Mouse (Mus musculus): ENCODE data around the gene Pim1.
A peak's percentile ranks its signal among the peaks of the same experiment; 100 is the strongest.
"Not testable (repeated sequence)": the region's sequence is repeated elsewhere in the genome, so short reads cannot be mapped to it uniquely, and the experiment has no call there.

Gene Pim1

GRCm38 (mm10) chr17:29494062-29494731, 3.6 kb downstream of the Pim1 start:
- no peak for DNase-seq (ENCODE audit: low spot score)

DNA sequence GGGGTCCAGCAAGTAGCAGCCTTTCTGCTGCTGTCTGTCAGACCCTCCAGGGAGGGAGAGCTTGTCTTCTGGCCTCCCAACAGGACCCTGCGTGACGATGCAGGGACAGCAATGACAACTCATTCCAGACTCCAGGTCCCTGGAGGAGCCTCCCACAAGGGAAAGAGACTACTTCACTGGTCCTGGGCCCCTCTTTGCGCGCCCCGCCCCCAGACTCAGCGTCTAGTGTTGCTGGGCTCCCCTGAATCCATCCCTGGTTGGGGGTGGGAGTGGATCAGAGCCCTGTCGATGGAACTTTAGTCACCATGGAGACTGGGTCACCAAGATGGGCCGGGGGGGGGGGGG, 4.2 kb downstream of the Pim1 start:
- no peak for DNase-seq (ENCODE audit: low spot score)

GRCm38 (mm10) chr17:29496211-29497070, 5.9 kb downstream of the Pim1 start:
- no peak for DNase-seq (ENCODE audit: low spot score)

- no peak for DNase-seq (ENCODE audit: low spot score)
Observed at GRCm38 (mm10) chr17:29497071-29497354, 6.5 kb downstream of the Pim1 start.

DNA sequence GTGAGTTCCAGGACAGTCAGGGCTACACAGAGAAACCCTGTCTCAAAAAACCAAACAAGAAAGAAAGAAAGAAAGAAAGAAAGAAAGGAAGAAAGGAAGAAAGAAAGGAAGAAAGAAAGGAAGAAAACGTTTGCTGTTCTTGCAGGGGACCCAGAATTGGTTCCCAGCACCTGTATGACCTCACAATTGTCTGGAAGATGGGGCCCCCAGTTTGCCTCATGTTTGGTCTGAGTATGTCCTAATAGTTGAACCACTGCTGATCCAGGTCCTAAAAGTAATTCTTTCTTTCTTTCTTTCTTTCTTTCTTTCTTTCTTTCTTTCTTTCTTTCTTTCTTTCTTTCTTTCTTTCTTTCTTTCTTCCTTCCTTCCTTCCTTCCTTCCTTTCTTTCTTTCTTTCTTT, 6.9 kb downstream of the Pim1 start:
- DNase-seq (ENCODE audit: low spot score) = not testable (repeated sequence)

- no peak for DNase-seq (ENCODE audit: low spot score)
Observed at GRCm38 (mm10) chr17:29498028-29498427, 7.5 kb downstream of the Pim1 start.

- DNase-seq (ENCODE audit: low spot score) = not testable (repeated sequence)
Observed at GRCm38 (mm10) chr17:29498952-29499351, 8.4 kb downstream of the Pim1 start.

DNA sequence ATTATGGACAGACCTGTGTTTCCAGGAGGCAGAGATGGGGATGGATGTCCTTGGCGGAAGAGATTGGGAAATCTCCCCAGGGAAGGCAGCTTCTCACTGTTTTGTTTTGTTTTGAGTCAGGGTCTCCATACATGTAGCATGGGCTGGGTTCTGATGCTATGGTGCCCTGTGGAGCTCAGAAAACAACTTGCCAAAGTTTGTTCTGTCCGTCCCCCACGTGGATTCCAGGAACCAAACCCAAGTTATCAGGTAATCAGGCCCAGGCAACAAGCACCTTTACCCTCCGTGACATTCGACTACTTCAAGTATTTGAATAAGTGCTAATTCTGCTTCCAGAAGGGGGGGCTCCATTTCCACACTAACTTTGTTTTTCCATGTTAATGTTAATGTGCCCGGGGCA, 9.0 kb downstream of the Pim1 start:
- DNase-seq (ENCODE audit: low spot score) = no peak

DNA sequence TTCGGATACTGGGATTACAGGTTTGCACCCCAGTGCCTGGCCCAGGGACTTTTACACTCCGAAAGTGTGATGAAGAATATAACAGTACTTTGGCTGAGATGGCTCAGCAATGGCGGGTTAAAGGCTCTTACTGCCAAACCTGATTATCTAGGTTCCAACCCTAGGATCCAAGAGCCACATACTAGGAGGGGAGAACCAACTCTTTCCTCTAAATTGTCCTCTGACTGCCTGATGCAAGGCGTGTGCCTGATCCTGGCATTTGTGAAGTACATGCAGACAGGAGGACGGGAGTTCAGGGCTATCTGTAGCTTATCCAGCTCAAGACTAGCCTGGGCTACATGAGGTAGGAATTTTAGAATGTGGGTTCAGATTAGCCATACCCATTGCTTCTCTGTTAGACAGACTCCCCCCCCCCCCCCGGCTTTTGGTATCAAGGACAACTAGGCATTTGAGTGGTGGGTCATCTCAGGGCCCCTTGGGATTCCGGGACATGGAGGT, 9.7 kb downstream of the Pim1 start:
- no peak for DNase-seq (ENCODE audit: low spot score)

GRCm38 (mm10) chr17:29500802-29501469, 10.4 kb downstream of the Pim1 start:
- no peak for DNase-seq (ENCODE audit: low spot score)

DNA sequence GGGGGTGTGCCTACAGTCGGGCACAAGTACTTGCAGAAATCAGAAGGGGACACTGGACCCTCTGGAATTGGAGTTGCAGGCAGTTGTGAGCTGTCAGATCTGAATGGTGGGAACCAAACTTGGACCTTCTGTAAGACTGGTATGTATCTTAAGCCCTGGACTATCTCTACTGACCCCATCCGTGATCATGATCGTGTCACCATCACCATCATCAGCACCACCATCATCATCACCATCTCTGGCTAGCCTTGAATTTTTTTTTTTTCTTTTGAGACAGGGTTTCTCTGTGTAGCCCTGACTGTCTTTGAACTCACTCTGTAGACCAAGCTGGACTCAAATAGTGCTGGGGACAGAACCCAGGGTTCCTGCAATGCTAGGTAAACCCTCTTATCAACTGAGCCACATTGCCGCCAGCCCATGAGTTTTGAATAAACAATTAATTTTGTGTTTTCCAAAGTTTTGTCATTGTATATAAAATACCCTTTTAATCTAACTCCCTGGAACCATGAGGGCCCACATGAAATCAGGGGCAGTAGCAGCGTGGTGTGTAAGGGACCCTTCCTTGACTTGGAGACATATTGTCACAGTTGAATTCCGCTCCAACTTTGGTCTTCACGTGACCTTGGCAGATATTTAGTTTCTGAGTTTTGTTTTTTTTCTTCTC, 11.6 kb downstream of the Pim1 start:
- no peak for DNase-seq (ENCODE audit: low spot score)

DNA sequence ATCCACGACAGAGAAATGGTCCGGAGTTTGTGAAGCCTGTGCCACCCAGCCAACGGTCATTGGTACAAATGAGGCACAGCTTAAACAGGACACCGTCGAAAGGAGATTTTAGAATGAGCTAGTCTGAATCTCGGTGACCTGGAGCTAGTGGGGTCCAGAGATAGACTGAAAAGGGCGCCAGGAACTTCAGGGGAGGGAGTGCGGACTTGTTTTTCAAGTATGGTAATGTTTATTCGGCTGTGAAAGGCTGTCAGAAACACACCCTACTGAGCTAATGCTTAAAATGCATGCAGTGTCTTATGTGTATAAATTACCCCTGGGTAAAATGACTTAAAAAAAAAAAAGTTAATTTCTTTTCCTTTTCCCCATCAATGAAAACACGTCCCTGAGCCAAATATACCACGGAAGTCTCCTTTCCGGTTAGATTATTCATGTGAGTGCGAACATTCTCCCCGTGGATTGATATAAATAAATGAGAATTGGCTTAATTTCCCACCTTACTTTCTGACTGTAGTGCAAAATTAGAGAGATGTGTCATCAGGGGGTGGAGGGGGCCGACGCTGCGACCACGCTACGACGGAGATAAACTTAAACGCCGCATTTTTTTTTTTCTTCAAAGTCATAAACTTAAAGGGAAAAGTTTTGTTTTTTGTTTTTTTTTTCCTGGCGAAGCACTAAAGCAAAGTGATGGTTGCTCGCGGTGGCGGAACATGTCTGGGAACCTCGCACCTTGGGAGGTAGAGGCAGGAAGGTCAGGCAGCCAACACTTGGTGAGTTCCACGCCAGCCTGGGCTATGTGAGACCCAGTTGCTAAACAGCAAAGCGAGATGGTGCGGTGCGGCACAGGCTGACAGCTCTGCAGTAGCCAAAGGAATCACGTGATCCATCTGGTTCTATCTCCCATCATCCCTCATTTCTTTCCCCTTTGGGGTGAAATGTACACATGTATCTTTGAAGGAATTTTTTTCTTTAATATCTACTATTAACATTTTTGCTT, 12.4 kb downstream of the Pim1 start:
- DNase-seq (ENCODE audit: low spot score) = no peak

DNA sequence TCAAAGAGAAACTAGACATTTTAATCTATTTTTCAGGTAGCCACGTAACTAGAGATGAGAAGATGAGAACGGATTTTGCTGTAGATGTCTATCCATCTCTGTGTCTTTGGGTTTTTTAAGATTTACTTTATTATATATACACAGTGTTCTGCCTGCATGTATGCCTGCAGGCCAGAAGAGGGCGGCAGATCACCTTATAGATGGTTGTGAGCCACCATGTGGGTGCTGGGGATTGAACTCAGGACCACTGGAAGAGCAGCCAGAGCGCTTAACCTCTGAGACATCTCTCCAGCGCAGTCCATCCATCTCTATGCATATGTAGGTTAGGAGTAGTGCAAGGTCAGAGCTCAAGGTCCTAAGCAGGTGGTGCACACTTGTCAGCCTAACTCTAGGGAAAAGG, 13.1 kb downstream of the Pim1 start:
- DNase-seq (ENCODE audit: low spot score) = no peak

DNA sequence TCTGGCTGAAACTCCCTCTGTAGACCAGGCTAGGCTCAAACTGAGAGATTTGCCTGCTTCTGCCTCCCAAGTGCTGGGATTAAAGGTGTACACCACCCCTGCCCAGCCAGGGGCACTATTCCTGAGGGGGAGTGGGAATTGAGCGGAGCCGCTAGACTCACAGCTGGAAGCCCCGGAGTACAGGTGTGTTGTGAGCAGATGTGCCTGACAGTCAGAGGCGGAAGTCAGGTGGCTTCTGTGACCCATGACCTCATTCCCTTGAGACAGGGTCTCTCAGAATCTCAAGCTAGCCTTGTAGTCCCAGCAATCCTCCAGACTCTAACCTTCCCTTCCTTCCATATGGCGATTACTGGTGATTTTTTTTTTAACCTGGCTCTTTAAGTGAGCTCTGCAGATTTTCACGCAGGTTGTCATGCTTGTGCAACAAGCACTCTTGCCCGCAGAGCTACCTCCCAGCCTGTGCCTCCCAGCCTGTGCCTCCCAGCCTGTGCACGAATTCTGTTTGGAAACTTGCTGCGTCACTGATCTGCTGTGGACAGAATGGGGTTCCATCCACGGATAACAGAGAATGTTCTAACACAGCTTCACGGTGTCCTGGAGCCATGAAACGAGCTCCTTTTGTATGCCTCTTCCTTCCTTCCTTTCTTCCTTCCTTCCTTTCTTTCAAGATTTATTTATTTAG, 18.5 kb downstream of the Pim1 start:
- no peak for DNase-seq (ENCODE audit: low spot score)

DNA sequence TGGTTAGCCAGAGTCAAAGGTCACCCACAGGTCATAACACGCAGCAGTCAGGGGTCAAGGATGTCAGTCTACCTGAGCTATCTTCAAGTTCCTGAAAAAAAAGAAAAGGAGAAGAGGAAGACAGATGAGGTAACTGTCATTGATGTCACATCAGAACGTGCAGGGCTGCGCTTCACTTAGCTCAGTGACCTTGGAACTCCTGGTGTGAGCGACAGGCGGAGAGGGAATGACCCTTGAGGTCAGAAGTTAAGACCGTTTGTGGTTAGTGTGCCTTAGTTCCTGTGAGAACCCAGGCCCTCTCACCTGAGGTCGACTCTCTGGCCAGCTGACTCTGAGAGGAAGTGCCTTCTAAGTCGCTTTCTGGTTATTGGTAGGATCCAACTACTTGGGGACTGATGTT, 20.1 kb downstream of the Pim1 start:
- no peak for DNase-seq (ENCODE audit: low spot score)

DNA sequence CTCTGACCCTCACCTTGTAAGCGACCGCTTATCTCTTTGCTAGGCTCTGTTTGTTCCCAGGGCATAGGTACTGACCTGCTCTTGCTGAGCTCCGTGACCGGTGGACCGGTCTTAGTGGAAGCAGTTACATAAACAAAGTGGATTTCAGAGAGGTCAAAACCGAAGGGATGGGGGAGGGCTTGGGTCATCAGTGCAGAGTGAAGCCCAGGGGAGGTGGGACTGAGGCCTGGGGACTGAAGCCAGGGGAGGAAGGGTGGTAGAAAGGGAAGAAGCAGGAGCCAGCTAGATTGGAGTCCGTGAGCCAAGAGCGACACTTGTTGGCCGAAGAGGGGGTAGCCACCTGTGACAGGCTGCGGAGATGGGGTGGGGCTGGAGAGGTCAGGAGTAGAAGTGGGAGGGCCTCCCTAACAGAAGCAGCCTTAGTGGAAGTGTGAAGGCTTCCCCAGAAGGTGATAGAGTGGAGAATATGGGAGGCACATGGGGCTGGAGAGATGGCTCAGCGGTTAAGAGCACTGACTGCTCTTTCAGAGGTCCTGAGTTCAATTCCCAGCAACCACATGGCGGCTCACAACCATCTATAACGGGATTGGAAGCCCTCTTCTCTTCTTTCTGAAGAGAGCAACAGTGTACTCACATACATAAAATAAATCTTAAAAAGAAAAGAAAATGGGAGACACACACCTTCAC, 22.6 kb downstream of the Pim1 start:
- peak; percentile 41 for DNase-seq (ENCODE audit: low spot score)

DNA sequence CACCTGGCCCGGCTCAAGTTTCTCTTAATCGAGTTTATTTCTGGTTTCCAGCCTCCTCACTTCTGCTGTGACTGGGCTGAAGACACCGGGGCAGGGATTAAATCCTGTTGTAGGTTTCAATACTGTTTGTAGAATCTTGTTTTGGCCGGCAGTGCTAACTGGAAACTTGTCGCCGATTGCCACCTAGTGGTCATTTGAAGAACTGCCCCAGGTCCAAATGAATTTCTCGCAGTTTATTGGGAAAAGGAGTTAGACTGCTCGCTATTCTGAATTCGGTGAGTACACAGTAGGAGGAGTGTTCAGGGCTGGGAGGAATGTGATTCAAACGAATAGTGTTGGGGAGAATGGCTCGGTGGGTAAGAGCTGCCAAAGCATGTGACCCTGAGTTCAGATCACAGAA, 23.9 kb downstream of the Pim1 start:
- peak; percentile 69 for DNase-seq (ENCODE audit: low spot score)

- not testable (repeated sequence) for DNase-seq (ENCODE audit: low spot score)
Observed at GRCm38 (mm10) chr17:29518665-29519064, 28.1 kb downstream of the Pim1 start.

GRCm38 (mm10) chr17:29519731-29520130, 29.2 kb downstream of the Pim1 start:
- no peak for DNase-seq (ENCODE audit: low spot score)

GRCm38 (mm10) chr17:29525613-29526012, 35.1 kb downstream of the Pim1 start:
- DNase-seq (ENCODE audit: low spot score) = no peak
